Mouse (Mus musculus) T-helper 1 cell (primary cell): ENCODE results near the gene Trim65.

Source experiments
- in situ Hi-C: fragments of 300-600 bp; cut with MboI, MseI; formaldehyde crosslinking; loops from one replicate; pipeline ENCODE4 v1.15.1; 2025; ENCODE audit warnings: high pct_unique_total_duplicates

The Trim65 gene

DNA sequence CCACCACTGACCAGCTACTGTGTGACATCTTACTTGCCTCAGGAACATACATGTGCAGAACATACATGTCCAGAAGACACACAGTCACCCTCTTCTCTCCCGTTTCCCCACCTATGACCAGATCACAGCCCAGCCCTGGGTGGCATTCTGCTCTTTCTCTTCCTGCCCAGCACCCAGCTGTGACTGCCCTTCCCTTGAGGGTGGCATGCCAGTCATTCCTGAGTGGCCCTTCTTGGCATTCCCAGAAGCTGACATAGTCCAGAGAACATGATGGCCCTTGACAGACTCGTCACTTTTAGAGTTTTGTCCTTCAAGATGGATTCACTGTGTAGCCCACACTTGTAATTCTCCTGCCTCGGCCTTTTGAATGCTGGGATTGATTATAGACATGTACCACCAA lies 58.3 kb downstream of the Trim65 start:
- in situ Hi-C loops = no loop called here
